Mouse (Mus musculus): ENCODE results near the gene Zc3h18. TPM values are rescaled to one million over a fixed set of nuclear protein-coding genes. Genes with fewer than 3 reads are reported as not detected.

Gene Zc3h18
- polyA plus RNA-seq, 1 experiment = 44.5 TPM

GRCm38 (mm10) chr8:122345181-122346095 is 31.0 kb upstream of the Zc3h18 start:
- TF ChIP-seq CTCF (IDR thresholded peaks at IDR 0.05; ENCODE audit: borderline replicate concordance, insufficient read depth, low read length) (no peak), POLR2A (IDR thresholded peaks at IDR 0.05; ENCODE audit: low read depth, low read length) (no peak)
- H3K4me1 ChIP-seq (ENCODE audit: control insufficient read depth, insufficient read depth, low read length) = peaks cover 17% of the 10 kb centered on the region
- no peak overlapping the region for H3K27ac ChIP-seq (ENCODE audit: insufficient read depth, low read length)
- no peak overlapping the region for H3K4me3 ChIP-seq (ENCODE audit: insufficient read depth, low read length)

DNA sequence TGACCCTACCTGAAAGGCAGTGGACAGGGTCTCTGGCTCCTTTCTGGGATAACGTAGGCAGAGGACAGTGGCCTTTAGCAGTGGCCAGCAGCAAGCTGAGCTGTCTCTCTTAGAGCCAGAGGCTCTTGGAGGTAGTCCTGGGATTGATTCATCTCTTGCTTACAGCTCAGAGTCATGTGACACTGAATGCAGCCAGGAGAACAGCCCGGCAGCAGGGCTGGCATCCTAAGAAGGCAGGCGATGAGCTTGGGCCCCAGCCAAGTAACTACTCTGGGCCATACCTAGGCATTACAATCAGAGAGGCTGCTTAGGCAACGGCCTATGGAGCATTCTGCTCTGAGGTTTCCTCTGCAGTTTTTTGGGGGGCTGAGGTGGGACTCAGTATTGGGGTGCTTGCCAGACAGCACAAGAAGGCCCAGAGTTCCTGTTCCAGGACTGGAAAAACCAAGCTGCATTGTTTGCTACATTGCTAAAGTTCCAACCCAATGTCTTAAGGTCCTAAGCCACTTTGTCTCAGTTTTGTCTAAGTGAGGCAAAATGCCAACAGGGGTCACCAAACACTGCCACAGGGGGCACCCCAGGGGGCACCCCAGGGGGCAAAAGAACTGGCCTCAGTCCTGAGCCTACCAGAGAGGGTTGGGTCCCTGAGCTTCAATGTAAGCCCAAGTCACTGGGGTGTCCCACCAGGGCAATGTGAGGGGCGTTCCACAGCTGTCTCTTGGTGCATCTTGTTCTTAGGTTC is 28.4 kb upstream of the Zc3h18 start:
- Histone ChIP-seq H3K27ac (ENCODE audit: insufficient read depth, low read length) (no peak overlapping the region), H3K4me1 (ENCODE audit: control insufficient read depth, insufficient read depth, low read length) (peaks cover 10% of the 10 kb centered on the region), H3K4me3 (ENCODE audit: insufficient read depth, low read length) (no peak overlapping the region)
- TF ChIP-seq CTCF (IDR thresholded peaks at IDR 0.05; ENCODE audit: borderline replicate concordance, insufficient read depth, low read length) = no peak
- TF ChIP-seq POLR2A (IDR thresholded peaks at IDR 0.05; ENCODE audit: low read depth, low read length) = no peak

- Histone ChIP-seq H3K4me1 (ENCODE audit: control insufficient read depth, insufficient read depth, low read length) (peaks cover under 1% of the 10 kb centered on the region; the same call in 1 of the 2 replicates), H3K4me3 (ENCODE audit: insufficient read depth, low read length) (no peak overlapping the region), H3K27ac (ENCODE audit: insufficient read depth, low read length) (no peak overlapping the region)
- TF ChIP-seq CTCF (IDR thresholded peaks at IDR 0.05; ENCODE audit: borderline replicate concordance, insufficient read depth, low read length) = no peak
- TF ChIP-seq POLR2A (IDR thresholded peaks at IDR 0.05; ENCODE audit: low read depth, low read length) = no peak
Measured at GRCm38 (mm10) chr8:122349357-122350297, 26.8 kb upstream of the Zc3h18 start.

DNA sequence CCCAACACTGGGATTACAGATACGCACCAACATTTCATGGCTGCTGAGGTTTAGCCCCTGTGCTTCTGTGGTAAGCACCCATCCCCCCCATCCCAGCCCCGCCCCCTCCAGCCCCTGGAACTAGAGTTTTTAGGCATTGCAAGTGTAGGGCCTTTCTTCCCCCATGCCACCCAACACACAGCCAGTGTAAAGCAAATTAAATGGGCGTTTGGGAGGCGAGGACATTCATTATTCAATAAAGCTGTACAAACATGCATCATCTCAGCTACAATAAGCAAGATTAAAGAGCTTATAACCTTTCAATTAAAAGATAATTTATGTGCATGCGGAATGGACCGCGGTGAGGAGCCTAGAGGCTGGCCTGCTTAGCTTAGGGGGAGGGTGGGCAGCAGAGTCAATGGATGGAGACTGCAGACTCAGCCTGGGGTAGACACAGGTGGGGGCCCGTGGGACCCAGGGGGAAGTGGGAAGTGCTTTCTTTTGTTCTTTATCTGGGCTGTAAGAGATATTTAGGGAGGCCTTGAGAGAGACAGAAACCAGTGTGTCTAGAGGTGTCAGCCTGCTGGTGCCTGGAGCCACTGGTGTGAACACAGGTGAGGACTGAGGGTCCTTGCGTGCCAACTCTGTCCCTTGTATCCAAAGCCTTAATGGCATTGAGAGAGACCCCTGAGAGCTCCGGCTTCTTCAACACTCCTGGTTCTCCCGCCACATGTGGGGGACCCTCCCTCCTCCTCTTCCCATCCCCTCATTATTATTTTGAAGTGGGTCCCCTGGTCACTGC is 25.9 kb upstream of the Zc3h18 start:
- Histone ChIP-seq H3K27ac (ENCODE audit: insufficient read depth, low read length) (no peak overlapping the region), H3K4me3 (ENCODE audit: insufficient read depth, low read length) (no peak overlapping the region), H3K4me1 (ENCODE audit: control insufficient read depth, insufficient read depth, low read length) (no peaks in the 10 kb centered on the region)
- TF ChIP-seq POLR2A (IDR thresholded peaks at IDR 0.05; ENCODE audit: low read depth, low read length) (no peak), CTCF (IDR thresholded peaks at IDR 0.05; ENCODE audit: borderline replicate concordance, insufficient read depth, low read length) (no peak)

DNA sequence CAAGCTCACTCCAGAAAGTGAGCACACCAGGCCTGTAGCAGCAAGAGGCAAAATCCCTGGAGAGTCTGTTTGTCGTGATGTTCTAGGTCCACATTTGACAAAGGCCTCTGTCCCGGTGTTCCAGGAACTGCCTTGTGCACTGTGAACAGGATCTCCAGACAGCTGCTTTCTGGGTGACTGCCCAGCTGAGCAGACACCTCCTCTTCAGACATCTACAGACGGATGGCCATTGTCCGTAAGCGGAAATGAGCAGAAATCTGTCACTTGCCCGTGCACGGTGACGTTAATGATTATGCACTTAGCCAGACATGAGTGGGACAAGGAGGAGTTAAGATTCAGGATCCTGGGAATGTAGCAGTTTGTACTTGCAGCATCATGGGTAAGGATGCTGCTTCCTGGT is 22.3 kb upstream of the Zc3h18 start:
- Histone ChIP-seq H3K27ac (ENCODE audit: insufficient read depth, low read length) (no peak overlapping the region), H3K4me3 (ENCODE audit: insufficient read depth, low read length) (no peak overlapping the region), H3K4me1 (ENCODE audit: control insufficient read depth, insufficient read depth, low read length) (peaks cover 16% of the 10 kb centered on the region)
- TF ChIP-seq CTCF (IDR thresholded peaks at IDR 0.05; ENCODE audit: borderline replicate concordance, insufficient read depth, low read length) (no peak), POLR2A (IDR thresholded peaks at IDR 0.05; ENCODE audit: low read depth, low read length) (no peak)

DNA sequence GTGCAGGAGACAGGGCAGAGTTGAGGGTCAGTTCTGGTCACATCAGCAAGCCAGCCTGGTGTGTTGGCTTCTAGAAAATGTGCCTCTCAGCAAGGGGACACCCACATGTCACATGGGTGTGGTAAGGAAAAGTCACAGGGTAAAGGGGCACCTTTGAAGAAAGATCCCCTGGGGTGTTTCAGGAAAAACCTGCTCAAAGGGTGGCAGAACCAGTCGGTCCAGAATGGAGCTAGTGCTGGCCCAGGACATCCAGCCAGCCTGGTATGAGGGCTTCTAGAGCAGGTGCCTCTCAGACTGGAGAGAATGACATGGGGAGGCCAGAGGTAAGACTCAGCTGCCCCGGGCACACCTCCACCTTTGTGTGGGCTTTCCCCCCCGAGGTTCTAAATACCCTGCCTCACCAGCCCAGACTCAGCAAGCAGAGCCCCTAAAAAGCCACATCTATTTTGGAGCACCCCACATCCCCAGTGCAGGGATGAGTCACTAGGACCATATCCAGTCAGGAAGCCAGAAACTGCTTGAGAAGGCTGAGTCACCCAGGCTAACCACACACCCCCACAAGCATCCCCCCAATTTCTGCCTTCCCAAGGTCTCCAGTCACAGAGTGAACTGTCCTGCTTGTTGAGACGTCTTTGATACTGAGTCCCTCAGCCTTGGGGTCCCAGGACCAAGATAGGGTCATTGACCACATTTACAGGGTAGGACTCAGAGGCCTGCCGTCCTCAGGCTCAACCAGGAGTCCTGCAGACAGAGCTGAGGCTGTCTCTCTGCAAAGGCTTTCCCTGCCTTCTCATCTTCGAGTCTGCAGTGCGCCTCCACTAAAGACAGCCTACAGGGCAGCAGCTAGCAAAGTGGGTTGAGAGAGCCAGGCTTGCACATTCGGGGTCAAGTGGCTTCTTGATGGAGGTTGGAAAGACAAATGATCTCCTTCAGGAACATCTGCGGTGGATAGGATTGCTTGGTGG is 20.5 kb upstream of the Zc3h18 start:
- Histone ChIP-seq H3K27ac (ENCODE audit: insufficient read depth, low read length) (peak overlapping the region; percentile 32), H3K4me1 (ENCODE audit: control insufficient read depth, insufficient read depth, low read length) (peaks cover 16% of the 10 kb centered on the region), H3K4me3 (ENCODE audit: insufficient read depth, low read length) (no peak overlapping the region)
- no peak for TF ChIP-seq POLR2A (IDR thresholded peaks at IDR 0.05; ENCODE audit: low read depth, low read length)
- no peak for TF ChIP-seq CTCF (IDR thresholded peaks at IDR 0.05; ENCODE audit: borderline replicate concordance, insufficient read depth, low read length)

- Histone ChIP-seq H3K4me1 (ENCODE audit: control insufficient read depth, insufficient read depth, low read length) (peaks cover 19% of the 10 kb centered on the region), H3K4me3 (ENCODE audit: insufficient read depth, low read length) (no peak overlapping the region), H3K27ac (ENCODE audit: insufficient read depth, low read length) (no peak overlapping the region)
- no peak for TF ChIP-seq POLR2A (IDR thresholded peaks at IDR 0.05; ENCODE audit: low read depth, low read length)
- no peak for TF ChIP-seq CTCF (IDR thresholded peaks at IDR 0.05; ENCODE audit: borderline replicate concordance, insufficient read depth, low read length)
Measured at GRCm38 (mm10) chr8:122357202-122357601, 19.2 kb upstream of the Zc3h18 start.

GRCm38 (mm10) chr8:122357641-122358040 is 18.8 kb upstream of the Zc3h18 start:
- peaks cover 19% of the 10 kb centered on the region for H3K4me1 ChIP-seq (ENCODE audit: control insufficient read depth, insufficient read depth, low read length)
- no peak overlapping the region for H3K4me3 ChIP-seq (ENCODE audit: insufficient read depth, low read length)
- H3K27ac ChIP-seq (ENCODE audit: insufficient read depth, low read length) = no peak overlapping the region
- no peak for TF ChIP-seq POLR2A (IDR thresholded peaks at IDR 0.05; ENCODE audit: low read depth, low read length)
- no peak for TF ChIP-seq CTCF (IDR thresholded peaks at IDR 0.05; ENCODE audit: borderline replicate concordance, insufficient read depth, low read length)
